Mouse (Mus musculus): ENCODE results near the gene S100a5. TPM values are rescaled to one million over a fixed set of nuclear protein-coding genes. Genes with fewer than 3 reads are reported as not detected.

S100a5 gene
- polyA plus RNA-seq, 1 experiment from 2014 or later, result not detected

DNA sequence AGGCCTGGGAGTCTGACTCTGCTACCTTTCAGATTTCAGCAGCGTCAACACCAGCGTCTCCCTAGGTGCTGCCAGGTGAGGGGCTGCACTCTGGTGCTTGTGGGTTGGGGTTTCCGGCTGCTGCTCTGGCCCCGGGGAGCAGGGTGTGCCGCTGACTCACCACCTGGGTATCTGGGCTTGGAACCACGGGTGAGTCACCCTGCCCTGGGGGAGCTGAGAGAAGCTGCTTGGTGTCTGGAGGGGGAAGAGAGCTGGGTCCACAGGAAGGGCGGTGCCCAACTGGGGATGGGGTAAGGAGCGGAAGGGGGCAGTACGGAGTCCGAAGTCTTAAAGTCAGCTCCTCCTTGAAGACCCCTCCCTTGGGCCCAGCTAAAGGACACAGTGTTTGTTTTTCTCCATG, 21.4 kb upstream of the S100a5 start:
- no peak overlapping the region for H3K9ac ChIP-seq (replicated peaks)
- no peak overlapping the region for H3K27ac ChIP-seq (replicated peaks)
- no peaks in the 10 kb centered on the region for H3K9me3 ChIP-seq
- no peak overlapping the region for H3K4me2 ChIP-seq (replicated peaks)
- H3K36me3 ChIP-seq, result no peaks in the 10 kb centered on the region
- WGBS, result 75% methylated on average over 10 of the region's 10 CpGs
- no peaks in the 10 kb centered on the region for H3K4me1 ChIP-seq
- ATAC-seq (ENCODE audit: low FRiP score, low read depth), result no peak
- no peak overlapping the region for H3K4me3 ChIP-seq
- H3K27me3 ChIP-seq, result no peaks in the 10 kb centered on the region

DNA sequence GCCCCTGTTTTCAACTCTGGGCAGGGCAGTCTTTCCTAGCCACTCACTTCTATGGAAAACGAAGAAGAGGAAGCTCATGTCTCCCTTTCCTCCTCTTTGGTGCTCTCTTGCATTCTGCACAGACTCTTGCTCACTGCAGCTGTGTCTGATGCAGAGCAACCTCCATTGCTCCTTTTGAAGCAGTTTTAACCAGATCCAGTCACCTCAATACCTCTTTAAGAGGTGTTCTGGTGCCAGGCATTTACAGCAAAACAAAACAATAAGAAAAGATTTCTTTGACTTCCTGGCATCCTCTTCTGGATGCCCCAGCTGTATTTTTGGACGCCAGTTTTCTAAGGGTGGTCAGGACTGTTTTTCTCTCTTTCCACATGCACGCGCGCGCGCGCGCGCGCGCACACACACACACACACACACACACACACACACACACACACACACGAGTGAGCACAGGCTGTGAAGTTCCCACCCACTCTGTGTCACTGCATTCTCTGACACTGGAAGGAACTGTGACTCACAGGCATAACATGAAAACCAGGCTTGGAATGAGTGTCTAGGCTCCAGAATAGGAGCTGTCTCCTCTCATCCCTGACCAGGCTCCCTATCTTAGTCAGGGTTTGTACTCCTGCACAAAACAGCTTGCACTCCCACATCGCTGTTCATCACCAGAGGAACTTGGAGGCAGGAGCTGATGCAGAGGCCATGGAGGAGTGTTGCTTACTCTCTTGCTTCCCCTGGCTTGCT, 20.8 kb upstream of the S100a5 start:
- WGBS, result 89% methylated on average over 14 of the region's 14 CpGs

DNA sequence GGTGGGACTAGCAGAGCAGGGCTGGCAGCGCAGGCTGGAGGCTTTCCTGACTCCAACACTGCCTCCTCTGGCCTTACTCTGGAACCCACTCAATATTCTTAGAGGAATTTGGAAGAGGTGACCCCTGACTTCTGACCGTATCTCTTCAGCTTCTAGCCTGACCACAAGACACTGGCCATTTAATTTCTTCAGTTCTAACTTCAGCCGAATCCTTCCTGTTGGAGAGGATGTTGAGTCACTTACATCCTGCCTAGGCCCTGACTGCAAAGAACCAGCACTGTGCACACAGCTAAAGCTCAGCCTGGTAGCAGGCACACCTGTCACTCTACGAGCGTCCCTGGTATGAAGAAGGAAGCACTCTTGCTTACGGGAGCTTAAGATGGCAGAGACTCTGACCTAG, 18.9 kb upstream of the S100a5 start:
- H3K9me3 ChIP-seq, result no peaks in the 10 kb centered on the region
- H3K27ac ChIP-seq (replicated peaks), result no peak overlapping the region
- H3K9ac ChIP-seq (replicated peaks), result no peak overlapping the region
- H3K27me3 ChIP-seq, result no peaks in the 10 kb centered on the region
- WGBS, result 83% methylated on average over 6 of the region's 6 CpGs
- no peak overlapping the region for H3K4me2 ChIP-seq (replicated peaks)
- no peak for ATAC-seq (ENCODE audit: low FRiP score, low read depth)
- H3K4me1 ChIP-seq, result no peaks in the 10 kb centered on the region
- H3K4me3 ChIP-seq, result no peak overlapping the region
- H3K36me3 ChIP-seq, result no peaks in the 10 kb centered on the region

More for the DNA sequence above, 20.8 kb upstream of the S100a5 start:
- no peaks in the 10 kb centered on the region for H3K9me3 ChIP-seq
- H3K4me2 ChIP-seq (replicated peaks), result no peak overlapping the region
- no peak overlapping the region for H3K4me3 ChIP-seq
- no peaks in the 10 kb centered on the region for H3K27me3 ChIP-seq
- no peak overlapping the region for H3K27ac ChIP-seq (replicated peaks)
- H3K9ac ChIP-seq (replicated peaks), result no peak overlapping the region
- no peaks in the 10 kb centered on the region for H3K4me1 ChIP-seq
- no peak for ATAC-seq (ENCODE audit: low FRiP score, low read depth)
- no peaks in the 10 kb centered on the region for H3K36me3 ChIP-seq

DNA sequence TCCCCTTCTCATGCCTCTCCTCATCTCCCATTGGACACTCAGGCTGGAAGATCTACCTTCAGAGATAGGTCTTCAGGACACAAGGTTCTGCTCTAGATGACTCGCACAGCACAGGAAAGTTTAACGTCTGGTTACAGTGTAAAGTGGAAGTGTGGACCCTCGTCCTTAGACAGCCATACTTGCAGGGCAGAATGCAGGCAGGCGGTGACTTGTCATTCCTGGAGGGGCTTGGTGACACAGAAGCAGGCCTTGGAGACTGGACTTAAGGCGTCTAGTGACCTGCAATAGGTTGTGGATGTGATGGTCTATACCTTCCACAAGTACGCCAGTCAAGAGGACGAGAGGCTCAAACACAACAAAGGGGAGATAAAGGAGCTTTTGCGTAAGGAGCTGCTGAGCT, 18.4 kb upstream of the S100a5 start, which contains the start of gene S100a2:
Gene S100a2, plus strand, starts transcription at position 301 of the 400 bp plus-strand sequence.
- Histone ChIP-seq H3K27me3 (no peaks in the 10 kb centered on the region), H3K9ac (replicated peaks) (no peak within 1 kb of the TSS), H3K9me3 (no peaks in the 10 kb centered on the region), H3K27ac (replicated peaks) (no peak within 1 kb of the TSS), H3K4me1 (no peaks in the 10 kb centered on the region), H3K4me3 (no peak within 1 kb of the TSS), H3K36me3 (no peaks in the 10 kb centered on the region), H3K4me2 (replicated peaks) (no peak within 1 kb of the TSS)
- WGBS, result 77% methylated on average over 8 of the region's 8 CpGs
- ATAC-seq (ENCODE audit: low FRiP score, low read depth), result no peak

DNA sequence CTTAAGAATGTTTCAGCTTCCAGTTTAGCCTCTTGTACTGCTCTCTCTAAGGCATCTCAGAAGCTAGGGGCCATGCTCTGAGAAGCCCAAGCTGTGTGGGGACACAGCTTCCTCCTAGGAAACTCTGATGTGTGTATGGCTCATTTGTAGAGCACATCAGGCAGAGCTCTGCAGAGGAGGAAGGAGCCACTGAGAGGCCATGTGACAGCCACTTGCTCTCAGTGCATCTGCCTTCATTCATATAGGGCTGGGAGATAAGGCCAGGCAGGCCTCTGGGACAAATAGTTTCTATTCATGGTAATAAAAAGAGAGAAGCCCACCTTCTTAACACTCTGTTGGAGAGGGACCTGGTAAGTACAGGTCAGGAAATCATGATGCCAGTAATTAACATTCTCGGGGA, 13.9 kb upstream of the S100a5 start:
- Histone ChIP-seq H3K4me3 (no peak overlapping the region), H3K9ac (replicated peaks) (no peak overlapping the region), H3K9me3 (no peaks in the 10 kb centered on the region), H3K27me3 (no peaks in the 10 kb centered on the region), H3K4me1 (no peaks in the 10 kb centered on the region), H3K4me2 (replicated peaks) (no peak overlapping the region), H3K27ac (replicated peaks) (no peak overlapping the region), H3K36me3 (no peaks in the 10 kb centered on the region)
- WGBS, result 91% methylated on average over 1 of the region's 1 CpGs
- ATAC-seq (ENCODE audit: low FRiP score, low read depth), result no peak

DNA sequence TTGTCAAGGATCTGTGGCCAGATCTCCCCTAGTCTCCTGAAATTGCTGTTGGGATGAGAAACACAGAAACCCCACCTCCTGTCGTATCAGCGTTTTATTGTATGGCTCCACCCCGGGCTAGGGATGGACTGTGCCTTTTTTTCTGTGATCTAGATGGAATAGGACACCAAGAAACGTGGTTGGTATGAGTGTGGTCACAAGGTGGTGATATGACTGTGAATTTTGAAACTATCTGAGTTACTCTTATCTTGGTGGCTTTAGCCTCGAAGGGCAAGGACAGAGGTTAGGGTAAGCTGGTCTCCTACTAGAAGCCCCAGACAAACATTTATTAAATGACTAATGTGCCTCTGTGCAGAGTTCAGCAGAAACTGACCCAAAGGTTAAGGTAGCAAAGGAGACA, 12.8 kb upstream of the S100a5 start:
- H3K4me1 ChIP-seq, result no peaks in the 10 kb centered on the region
- no peaks in the 10 kb centered on the region for H3K9me3 ChIP-seq
- no peaks in the 10 kb centered on the region for H3K27me3 ChIP-seq
- no peak overlapping the region for H3K4me2 ChIP-seq (replicated peaks)
- no peak overlapping the region for H3K4me3 ChIP-seq
- no peaks in the 10 kb centered on the region for H3K36me3 ChIP-seq
- no peak overlapping the region for H3K27ac ChIP-seq (replicated peaks)
- ATAC-seq (ENCODE audit: low FRiP score, low read depth), result no peak
- H3K9ac ChIP-seq (replicated peaks), result no peak overlapping the region
- 82% methylated on average over 5 of the region's 5 CpGs for WGBS

DNA sequence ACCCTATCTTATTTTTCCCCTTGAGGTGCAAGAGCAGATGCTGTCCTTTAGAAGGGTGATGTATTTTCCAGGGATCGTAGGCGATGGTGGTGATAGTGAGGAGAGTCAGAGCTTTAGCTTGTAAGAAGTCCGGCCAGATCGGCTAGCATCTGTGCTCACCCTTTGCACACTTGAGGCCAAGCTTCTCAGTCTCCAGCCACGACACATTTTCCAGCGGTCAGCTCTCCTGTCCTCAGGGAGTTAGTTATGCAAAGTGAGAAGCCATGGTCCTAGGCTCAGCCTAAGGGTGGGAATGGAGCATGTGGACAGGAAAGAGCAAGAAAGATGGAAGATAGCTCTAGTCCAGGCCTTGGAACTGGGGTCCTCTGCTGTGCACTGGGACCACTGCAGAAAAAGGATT, 11.5 kb upstream of the S100a5 start:
- ATAC-seq (ENCODE audit: low FRiP score, low read depth), result no peak
- Histone ChIP-seq H3K36me3 (no peaks in the 10 kb centered on the region), H3K4me3 (no peak overlapping the region), H3K27ac (replicated peaks) (no peak overlapping the region), H3K9ac (replicated peaks) (no peak overlapping the region), H3K4me2 (replicated peaks) (no peak overlapping the region), H3K27me3 (no peaks in the 10 kb centered on the region), H3K4me1 (no peaks in the 10 kb centered on the region), H3K9me3 (no peaks in the 10 kb centered on the region)
- WGBS, result 91% methylated on average over 6 of the region's 6 CpGs

DNA sequence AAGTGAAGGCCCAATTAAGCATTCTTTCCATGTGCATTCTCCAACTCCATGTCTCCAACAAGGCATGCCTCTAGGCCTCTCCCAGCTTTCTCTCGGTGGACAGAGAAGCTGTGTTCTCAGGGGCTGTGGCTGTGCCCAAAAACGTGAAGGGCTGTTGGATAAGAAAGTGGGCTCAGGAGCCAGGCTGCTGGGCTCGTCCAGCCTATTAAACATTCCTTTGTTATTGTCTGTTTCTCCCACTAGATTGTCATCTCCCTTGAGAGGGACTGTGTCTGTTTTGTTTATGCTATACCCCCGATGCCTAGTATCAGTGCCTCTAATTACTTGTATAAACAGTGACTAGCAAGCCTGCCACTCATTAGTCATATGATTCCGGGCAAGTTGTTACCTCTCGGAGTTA, 10.6 kb upstream of the S100a5 start:
- no peak overlapping the region for H3K4me3 ChIP-seq
- H3K9ac ChIP-seq (replicated peaks), result no peak overlapping the region
- no peaks in the 10 kb centered on the region for H3K4me1 ChIP-seq
- no peaks in the 10 kb centered on the region for H3K36me3 ChIP-seq
- no peak overlapping the region for H3K27ac ChIP-seq (replicated peaks)
- no peak for ATAC-seq (ENCODE audit: low FRiP score, low read depth)
- H3K27me3 ChIP-seq, result no peaks in the 10 kb centered on the region
- H3K9me3 ChIP-seq, result no peaks in the 10 kb centered on the region
- H3K4me2 ChIP-seq (replicated peaks), result no peak overlapping the region
- WGBS, result 60% methylated on average over 6 of the region's 6 CpGs

DNA sequence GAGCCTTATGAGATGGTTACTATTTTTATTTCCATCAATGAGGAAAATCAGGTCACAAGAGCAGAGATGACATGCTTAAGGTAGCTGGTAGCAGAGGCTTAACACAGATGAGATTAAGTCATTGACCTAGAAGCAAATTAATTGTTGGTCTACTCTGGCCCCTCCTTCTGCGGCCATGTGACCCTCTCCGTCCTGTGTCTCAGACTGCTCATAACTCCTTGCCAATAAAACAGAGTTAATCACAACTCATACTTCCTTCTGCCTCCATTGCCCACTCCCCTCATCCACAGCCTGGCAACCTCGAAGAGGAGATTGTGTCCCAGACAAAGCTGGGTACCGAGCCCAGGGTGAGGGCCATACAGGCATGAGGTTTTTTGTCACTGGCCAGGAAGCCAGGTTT, 10.1 kb upstream of the S100a5 start:
- no peaks in the 10 kb centered on the region for H3K4me1 ChIP-seq
- no peaks in the 10 kb centered on the region for H3K36me3 ChIP-seq
- no peak overlapping the region for H3K4me3 ChIP-seq
- H3K4me2 ChIP-seq (replicated peaks), result no peak overlapping the region
- H3K27me3 ChIP-seq, result no peaks in the 10 kb centered on the region
- WGBS, result 81% methylated on average over 4 of the region's 4 CpGs
- no peak for ATAC-seq (ENCODE audit: low FRiP score, low read depth)
- H3K9ac ChIP-seq (replicated peaks), result no peak overlapping the region
- no peaks in the 10 kb centered on the region for H3K9me3 ChIP-seq
- no peak overlapping the region for H3K27ac ChIP-seq (replicated peaks)

DNA sequence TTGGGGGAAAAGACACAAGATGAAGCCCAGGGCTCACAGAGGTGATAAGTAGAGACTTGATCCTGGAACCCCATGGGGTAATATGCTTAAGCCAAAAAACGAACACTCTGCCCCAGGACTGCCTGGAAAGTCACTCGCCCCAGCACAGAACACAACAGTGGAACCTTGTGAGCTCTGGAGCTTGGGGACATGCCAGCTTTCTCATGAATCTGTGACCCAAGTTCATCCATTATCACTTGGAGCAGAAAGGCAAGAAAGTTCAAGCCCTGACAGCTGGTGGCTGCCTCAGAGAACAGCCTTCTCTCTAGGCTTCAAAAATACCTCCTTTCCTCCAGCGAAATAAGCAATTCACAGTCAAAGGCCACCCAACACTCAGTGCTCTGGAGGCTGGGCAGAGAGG, 8.9 kb upstream of the S100a5 start:
- H3K9ac ChIP-seq (replicated peaks), result no peak overlapping the region
- H3K27ac ChIP-seq (replicated peaks), result no peak overlapping the region
- no peaks in the 10 kb centered on the region for H3K36me3 ChIP-seq
- 80% methylated on average over 3 of the region's 3 CpGs for WGBS
- no peaks in the 10 kb centered on the region for H3K9me3 ChIP-seq
- H3K4me2 ChIP-seq (replicated peaks), result no peak overlapping the region
- no peak for ATAC-seq (ENCODE audit: low FRiP score, low read depth)
- H3K27me3 ChIP-seq, result no peaks in the 10 kb centered on the region
- H3K4me1 ChIP-seq, result peaks cover under 1% of the 10 kb centered on the region; the same call in 1 of the 2 replicates
- H3K4me3 ChIP-seq, result no peak overlapping the region

DNA sequence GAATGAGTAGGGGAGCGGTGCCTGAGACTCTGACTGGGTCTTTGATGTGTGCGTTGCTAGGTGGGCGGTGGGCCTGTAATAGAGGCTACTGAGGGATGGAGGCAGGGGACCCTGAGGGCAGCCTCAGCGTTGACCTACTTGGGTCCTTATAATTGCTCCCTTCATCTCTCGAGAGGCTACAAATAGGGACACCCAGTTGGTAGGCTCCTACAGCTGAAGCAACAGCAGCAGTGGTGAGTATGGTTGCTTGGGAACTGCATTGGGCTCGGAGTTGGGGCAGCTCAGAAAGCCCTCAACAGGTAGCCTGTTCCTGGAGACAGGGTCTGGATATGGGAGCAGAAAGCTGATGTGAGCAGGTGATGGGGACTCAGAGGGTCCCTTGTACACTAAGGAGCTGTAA, 8.3 kb upstream of the S100a5 start:
- no peak for ATAC-seq (ENCODE audit: low FRiP score, low read depth)
- 87% methylated on average over 6 of the region's 6 CpGs for WGBS
- no peaks in the 10 kb centered on the region for H3K9me3 ChIP-seq

DNA sequence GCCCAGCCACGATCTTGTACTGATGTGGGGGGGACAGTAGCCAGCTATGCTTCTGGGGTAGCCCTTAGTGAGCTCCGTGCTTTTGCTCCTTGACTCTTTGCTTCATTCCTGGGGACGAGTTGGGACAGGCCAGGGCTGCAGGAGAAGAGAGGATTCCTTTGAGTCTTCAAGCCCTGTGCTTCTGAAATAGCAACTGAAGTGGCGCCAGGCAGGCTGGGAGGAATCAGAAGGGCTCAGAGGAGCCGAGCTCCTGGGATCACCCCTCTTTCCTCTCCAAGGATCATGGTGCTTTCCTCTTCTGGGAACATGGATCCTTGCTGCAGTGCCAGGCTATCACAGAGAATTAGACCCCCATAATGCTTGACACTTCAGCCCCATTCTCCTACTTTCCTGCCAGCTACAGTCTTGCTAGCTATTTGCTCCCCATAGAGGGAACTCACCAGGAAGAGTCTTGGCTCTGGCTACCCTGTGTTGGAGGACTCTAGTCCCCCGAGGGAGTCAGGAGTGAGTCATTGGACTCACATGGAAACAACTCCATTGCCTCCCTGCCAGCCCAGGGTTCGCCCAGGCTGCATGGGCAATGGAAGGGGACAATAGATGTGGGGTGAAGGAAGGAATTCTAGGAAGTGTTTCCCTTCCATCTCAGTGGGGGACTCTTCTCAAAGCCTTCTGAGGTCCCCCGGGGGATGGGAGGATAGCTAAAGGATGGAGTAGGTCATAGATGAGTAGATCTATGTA, 7.7 kb upstream of the S100a5 start:
- 77% methylated on average over 8 of the region's 8 CpGs for WGBS
- Histone ChIP-seq H3K4me3 (no peak overlapping the region), H3K4me1 (peaks cover 4% of the 10 kb centered on the region; the same call in 1 of the 2 replicates), H3K4me2 (replicated peaks) (no peak overlapping the region), H3K27me3 (no peaks in the 10 kb centered on the region), H3K9ac (replicated peaks) (no peak overlapping the region), H3K36me3 (no peaks in the 10 kb centered on the region), H3K9me3 (no peaks in the 10 kb centered on the region), H3K27ac (replicated peaks) (no peak overlapping the region)
- no peak for ATAC-seq (ENCODE audit: low FRiP score, low read depth)

More for the DNA sequence above, 8.3 kb upstream of the S100a5 start:
- H3K36me3 ChIP-seq, result no peaks in the 10 kb centered on the region
- no peak overlapping the region for H3K4me2 ChIP-seq (replicated peaks)
- no peak overlapping the region for H3K9ac ChIP-seq (replicated peaks)
- H3K4me3 ChIP-seq, result no peak overlapping the region
- H3K4me1 ChIP-seq, result peaks cover 4% of the 10 kb centered on the region; the same call in 1 of the 2 replicates
- no peaks in the 10 kb centered on the region for H3K27me3 ChIP-seq
- H3K27ac ChIP-seq (replicated peaks), result no peak overlapping the region
